ENCODE assay signal across 10 mouse cellular contexts in the genomic region with DNA sequence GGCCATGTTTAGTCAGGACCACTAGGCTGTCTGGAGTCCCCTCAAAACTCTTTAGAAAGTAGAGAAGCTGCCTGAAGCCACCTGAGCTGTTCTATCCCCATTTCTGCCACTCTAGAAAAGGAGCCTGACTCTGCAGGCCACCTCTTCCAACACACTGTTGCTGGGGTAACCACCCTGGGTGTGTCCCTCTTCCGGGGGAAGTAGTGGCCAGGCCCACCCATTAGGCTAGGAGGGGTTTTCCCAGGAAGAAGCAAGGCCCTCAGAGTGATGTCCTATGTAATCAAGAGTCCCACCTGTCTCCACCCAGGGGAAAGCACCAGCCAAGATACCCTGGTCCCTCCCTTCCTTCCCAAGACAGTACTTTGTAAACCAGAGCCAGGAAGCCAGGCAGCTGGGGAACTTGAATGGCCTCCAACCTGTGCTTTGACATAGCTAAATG. TPM values are rescaled to one million over a fixed set of nuclear protein-coding genes. Genes with fewer than 3 reads are reported as not detected.
DNase-seq lines count a peak whose midpoint lies in the region; ATAC-seq and TF ChIP-seq lines count a peak whose summit lies in the region.
"Had no signal": no experiment of that assay in that cellular context is flagged by ENCODE, and none has a peak within 500 bp of the region (broad histone marks: within the 10 kb centered on the region; RNA-seq: fewer than 3 reads in every experiment).

No protein-coding gene starts in this region.

- TF ChIP-seq CTCF in E14TG2a.4 (conservative IDR thresholded peaks at IDR 0.05; ENCODE audit: low read length): no peak
- TF ChIP-seq CTCF in liver, postnatal 0 days (IDR thresholded peaks at IDR 0.05; ENCODE audit: low read depth): no peak

- no peak for ATAC-seq in heart, embryonic 13.5 days (ENCODE audit: extremely low read depth, insufficient number of reproducible peaks, low FRiP score, low TSS enrichment)
- ATAC-seq in liver, postnatal 0 days: peak; percentile 83
- ATAC-seq: forebrain, embryonic 16.5 days had no signal

- peaks cover 45% of the 10 kb centered on the region for H3K4me1 ChIP-seq in E14TG2a.4 (replicated peaks; ENCODE audit: low read depth, low read length)
- peaks cover 24% of the 10 kb centered on the region for H3K4me1 ChIP-seq in heart, embryonic 13.5 days
- H3K4me1 ChIP-seq in liver, postnatal 0 days (ENCODE audit: insufficient read depth): peaks cover 27% of the 10 kb centered on the region

- no peak overlapping the region for H3K4me2 ChIP-seq in heart, embryonic 13.5 days
- no peak overlapping the region for H3K4me2 ChIP-seq in liver, postnatal 0 days (ENCODE audit: low read depth, low read length)

- H3K9me3 ChIP-seq in E14TG2a.4 (ENCODE audit: low read length): no peaks in the 10 kb centered on the region
- no peaks in the 10 kb centered on the region for H3K9me3 ChIP-seq in heart, embryonic 13.5 days
- H3K9me3 ChIP-seq in liver, postnatal 0 days (ENCODE audit: low read length): no peaks in the 10 kb centered on the region

- no peaks in the 10 kb centered on the region for H3K27me3 ChIP-seq in E14TG2a.4 (ENCODE audit: insufficient read depth, low read length)
- no peaks in the 10 kb centered on the region for H3K27me3 ChIP-seq in heart, embryonic 13.5 days (replicated peaks)
- no peaks in the 10 kb centered on the region for H3K27me3 ChIP-seq in liver, postnatal 0 days (ENCODE audit: insufficient read depth, low read length)

- H3K36me3 ChIP-seq in E14TG2a.4 (ENCODE audit: insufficient read depth, low read length): no peaks in the 10 kb centered on the region
- no peaks in the 10 kb centered on the region for H3K36me3 ChIP-seq in heart, embryonic 13.5 days
- no peaks in the 10 kb centered on the region for H3K36me3 ChIP-seq in liver, postnatal 0 days (replicated peaks; ENCODE audit: insufficient read depth, low read length)

- H3K27ac ChIP-seq in heart, embryonic 13.5 days (replicated peaks): peak overlapping the region; percentile 53
- peak overlapping the region; percentile 75 for H3K27ac ChIP-seq in liver, postnatal 0 days (ENCODE audit: low read depth)

- H3K4me3 ChIP-seq in E14TG2a.4 (replicated peaks; ENCODE audit: low read length): peak overlapping the region; percentile 26; the same call in 1 of the 2 replicates
- H3K4me3 ChIP-seq in heart, embryonic 13.5 days: no peak overlapping the region
- no peak overlapping the region for H3K4me3 ChIP-seq in liver, postnatal 0 days (ENCODE audit: low read depth, low read length)
- H3K4me3 ChIP-seq: myocyte had no signal

- no peak overlapping the region for H3K9ac ChIP-seq in heart, embryonic 13.5 days
- no peak overlapping the region for H3K9ac ChIP-seq in liver, postnatal 0 days (replicated peaks)

- no peak for TF ChIP-seq EP300 in liver, postnatal 0 days (IDR thresholded peaks at IDR 0.05; ENCODE audit: low read depth)

- peak; percentile 50 for DNase-seq in adrenal gland, postnatal 10 days
- no peak for DNase-seq in adrenal gland, postnatal 4 days (ENCODE audit: low spot score in 2 of 2)
- peak; percentile 45 for DNase-seq in liver, postnatal 0 days
- no peak for DNase-seq in Muller cell, postnatal 12 days (ENCODE audit: inconsistent ontology term)
- no peak for DNase-seq in embryo, embryonic 10.5 days (ENCODE audit: low spot score)
- DNase-seq in kidney, adult 11 months: no peak

- WGBS in heart, embryonic 13.5 days: 75% methylated on average over 1 of the region's 1 CpGs
- WGBS in liver, postnatal 0 days (ENCODE audit: insufficient replicate concordance): 33% methylated on average over 1 of the region's 1 CpGs

RNA-seq across cellular contexts. Expression of a gene that starts 17.3 kb away (rescaled TPM):
- 10 to 100 TPM; 20.5 to 21.4 TPM for total RNA-seq in adrenal gland, postnatal 10 days (2021)
- total RNA-seq in adrenal gland, postnatal 4 days (2021): 10 to 100 TPM; 30.7 TPM
- polyA plus RNA-seq in heart, embryonic 13.5 days (2015; fragmentation: Nextera tagmentation; extraction: Ambion mirVana): 16.8 and 17.5 TPM in 2 replicates
- 4.0 and 5.3 TPM in 2 replicates for polyA plus RNA-seq in liver, postnatal 0 days (2015; fragmentation: Nextera tagmentation; extraction: Ambion mirVana)

RNA-seq across cellular contexts. Expression of a gene that starts 47.8 kb away (rescaled TPM):
- 1 to 10 TPM; 2.7 to 4.4 TPM for total RNA-seq in adrenal gland, postnatal 10 days (2021)
- 10 to 100 TPM in 1 of 2 experiments, 1 to 10 TPM in 1; 3.0 to 12.8 TPM for total RNA-seq in adrenal gland, postnatal 4 days (2021)
- 0.56 and 1.2 TPM in 2 replicates for polyA plus RNA-seq in heart, embryonic 13.5 days (2015; fragmentation: Nextera tagmentation; extraction: Ambion mirVana)
- 0.31 and 0.50 TPM in 2 replicates for polyA plus RNA-seq in liver, postnatal 0 days (2015; fragmentation: Nextera tagmentation; extraction: Ambion mirVana)

Comparison
In these comparisons a context has a peak if more than half of its experiments do, and no peak if none do; other contexts are left out.
1. DNase-seq: peak in adrenal gland, postnatal 10 days (single experiment) and liver, postnatal 0 days (single experiment); none in adrenal gland, postnatal 4 days (0 of 2), Muller cell, postnatal 12 days (single experiment), embryo, embryonic 10.5 days (single experiment) and kidney, adult 11 months (single experiment).